Mouse (Mus musculus) spleen, embryonic (tissue): ENCODE measurements around the gene Nos1ap.

Experiments
- CTCF ChIA-PET: fragments of 350-600 bp; sonication (Branson Sonifier 250); formaldehyde crosslinking; loops from one replicate; lab custom pipeline; 2022; lab: Charles Lee

Gene Nos1ap

DNA sequence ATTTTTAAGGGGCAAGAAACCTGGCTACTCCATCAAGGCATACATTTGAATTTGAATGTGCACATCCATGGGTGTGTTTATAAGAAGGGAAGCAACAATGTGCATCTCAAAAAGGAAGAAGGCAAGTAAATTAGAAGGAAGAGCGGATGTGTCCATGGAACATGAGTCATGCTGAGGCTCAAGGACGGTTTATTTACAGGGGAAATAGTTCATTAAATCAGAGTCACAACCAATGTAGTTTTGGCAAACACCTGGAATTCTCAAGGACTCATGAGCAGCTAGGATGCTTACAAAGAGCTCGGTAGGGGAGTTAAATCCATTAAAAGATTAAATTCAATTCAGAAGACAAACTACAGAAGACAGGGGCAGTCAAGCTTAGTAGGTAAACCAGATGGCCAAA lies 169.7 kb downstream of the Nos1ap start:
- CTCF ChIA-PET: no interaction called here

DNA sequence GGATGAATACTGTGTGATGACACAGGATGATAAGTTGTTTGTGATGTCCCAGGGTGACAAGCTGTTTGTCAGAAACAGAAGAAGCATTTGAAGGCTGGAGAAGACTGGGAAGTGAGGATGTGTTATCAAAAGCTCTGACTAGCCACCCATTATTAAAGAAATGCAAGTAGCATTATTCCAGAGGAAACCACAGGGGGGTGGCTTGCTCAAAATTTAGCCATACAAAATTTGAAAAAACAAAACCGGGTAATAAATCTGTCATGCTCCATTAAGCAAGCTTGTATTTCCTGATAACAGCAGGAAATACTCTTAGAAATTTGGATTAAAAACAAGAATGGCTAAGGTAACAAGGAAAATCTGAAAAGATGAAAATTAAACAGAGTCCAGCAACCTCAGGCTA lies 171.5 kb downstream of the Nos1ap start:
- CTCF ChIA-PET: no interaction called here

DNA sequence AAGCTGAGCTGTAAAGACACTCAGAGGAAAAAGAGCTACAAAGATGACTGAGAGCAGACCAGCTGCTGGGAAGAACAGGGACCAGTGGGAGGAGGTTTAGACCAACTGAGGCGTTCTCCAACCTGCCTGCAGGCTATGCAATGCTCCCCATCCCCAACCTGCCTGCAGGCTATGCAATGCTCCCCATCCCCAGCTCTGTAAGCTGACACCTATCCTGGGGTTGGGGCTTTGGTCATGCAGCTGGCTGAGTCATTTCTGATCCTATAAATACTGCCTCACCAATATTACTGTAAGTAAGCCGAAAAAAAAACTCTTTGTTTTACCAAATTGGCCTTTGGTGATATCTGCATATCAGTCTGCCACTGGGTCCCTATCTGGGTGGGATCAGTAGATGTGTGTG lies 172.7 kb downstream of the Nos1ap start:
- CTCF ChIA-PET: no interaction called here

DNA sequence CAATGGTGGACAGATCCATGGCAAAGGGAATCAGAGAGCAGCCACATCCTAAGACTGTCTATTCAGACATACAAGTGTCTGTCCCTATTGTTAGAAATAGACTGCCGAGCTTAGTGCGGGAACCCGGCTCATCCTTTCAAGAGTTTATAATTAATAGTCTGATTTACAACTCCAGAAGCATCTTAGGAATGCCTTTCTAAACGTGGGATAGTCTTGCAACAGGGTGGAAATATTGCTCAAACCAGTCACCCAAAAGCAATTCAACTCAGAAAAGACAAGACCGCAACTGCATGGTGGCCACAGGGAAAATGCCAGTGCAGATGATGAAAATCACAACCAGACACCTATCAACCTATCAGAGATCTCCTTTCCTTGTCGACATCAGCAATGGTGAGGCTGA lies 173.5 kb downstream of the Nos1ap start:
- CTCF ChIA-PET: no interaction called here

DNA sequence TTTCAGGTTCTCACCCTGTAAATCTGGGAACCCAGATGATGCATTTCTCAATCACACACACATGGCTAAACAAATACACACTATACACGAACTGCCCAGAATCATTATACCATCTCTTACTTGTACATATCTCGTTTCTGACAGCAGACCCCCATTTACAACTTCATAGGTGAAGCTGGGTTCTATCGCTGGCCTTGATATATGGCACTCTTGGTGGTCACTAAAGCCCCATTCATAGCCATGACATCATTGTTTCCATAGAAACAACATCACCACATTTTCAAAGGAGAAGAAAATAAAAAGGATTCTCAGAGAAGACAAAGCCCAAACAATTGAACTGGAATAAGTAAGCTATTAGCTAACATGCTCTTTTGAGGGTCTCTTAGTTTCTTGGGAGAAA lies 174.3 kb downstream of the Nos1ap start:
- CTCF ChIA-PET: no interaction called here

DNA sequence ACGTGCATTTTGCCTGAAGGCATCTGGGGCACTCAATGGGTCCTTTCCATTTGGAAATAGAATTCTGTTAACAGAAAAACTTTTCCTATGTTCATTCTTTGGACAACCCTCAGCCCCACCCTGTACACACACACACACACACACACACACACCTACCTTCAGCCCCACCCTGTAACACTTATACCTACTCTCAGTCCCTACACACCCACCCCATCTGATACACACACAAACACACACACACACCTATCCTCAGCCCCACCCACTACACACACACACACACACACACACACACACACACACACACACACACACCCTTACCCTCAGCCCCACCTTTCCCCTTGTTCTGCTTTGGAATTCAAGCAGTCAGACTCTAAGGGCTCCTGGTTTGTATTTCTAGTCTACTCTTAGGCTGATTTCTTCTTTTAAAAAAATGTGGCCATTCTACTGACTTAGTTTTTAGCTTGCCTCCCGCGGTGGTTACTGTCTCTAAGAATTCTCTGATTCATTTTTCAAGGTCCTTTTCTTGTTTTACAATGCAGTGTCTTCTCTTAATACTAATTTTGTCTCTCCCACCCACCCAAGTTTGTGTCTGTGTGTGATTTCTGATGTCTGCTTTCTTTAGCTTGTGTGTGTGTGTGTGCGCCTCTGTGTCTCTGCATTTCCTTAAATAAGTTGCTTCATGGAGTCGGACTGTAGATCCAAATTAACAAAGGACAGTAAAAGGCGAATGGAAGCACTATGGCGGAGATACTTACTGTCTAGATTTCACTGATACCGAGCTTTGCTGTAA lies 179.1 kb downstream of the Nos1ap start:
- CTCF ChIA-PET: no interaction called here

DNA sequence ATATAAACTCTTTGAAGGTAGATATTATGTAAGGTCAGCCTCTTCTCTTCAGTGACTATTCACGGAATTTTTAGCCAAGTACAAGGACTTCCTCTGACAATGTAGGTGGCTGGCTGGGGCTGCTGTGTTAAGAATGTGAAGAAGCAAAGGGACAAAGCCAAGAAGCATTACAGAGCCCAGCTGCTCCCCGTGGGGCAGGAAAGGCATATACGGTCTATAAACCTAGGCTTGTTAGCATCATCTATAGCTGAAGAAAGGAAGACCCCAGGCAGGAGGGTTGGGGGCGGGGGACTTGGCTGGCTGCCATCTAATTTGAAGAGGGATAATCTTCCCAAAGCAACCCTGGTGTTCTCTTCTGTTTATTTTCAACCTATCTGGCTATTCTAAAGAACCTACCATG lies 180.6 kb downstream of the Nos1ap start:
- CTCF ChIA-PET: no interaction called here

DNA sequence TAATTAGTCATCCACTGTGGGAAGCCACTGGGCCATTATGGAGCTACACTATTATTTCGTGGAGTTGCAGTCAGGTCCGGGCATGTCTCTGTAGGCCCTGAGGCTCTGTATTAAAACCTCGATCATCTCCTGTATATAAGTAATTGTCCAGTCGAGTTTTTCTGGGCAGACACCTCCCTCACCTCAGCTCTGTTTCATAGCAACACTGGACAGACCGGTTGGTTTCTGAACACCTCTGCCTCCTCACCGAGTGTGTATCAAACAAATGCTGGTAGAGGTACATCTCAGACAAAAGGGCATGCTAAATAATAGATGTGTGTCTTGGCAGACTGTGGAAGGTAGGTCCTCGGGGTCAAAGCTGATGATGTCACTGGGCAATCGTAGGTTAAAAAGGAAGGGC lies 182.7 kb downstream of the Nos1ap start:
- CTCF ChIA-PET: no interaction called here

DNA sequence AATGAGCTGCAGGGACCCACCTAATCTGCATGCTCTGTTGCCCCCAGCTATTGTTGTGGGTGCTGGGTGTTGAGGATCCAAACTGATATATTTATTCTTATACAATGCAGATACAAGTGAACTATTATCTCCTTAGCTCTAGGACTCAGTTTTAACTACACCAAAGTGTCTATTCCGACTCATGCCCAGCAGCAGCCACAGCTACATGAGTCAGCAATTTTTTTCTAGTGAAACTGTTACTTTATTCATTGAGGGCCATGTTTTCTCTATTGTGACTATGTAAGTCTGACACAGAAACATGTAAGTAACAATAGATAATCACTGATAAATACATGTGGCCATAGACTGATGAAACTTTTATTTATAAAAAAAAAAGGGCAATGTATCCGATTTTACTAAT lies 184.5 kb downstream of the Nos1ap start:
- CTCF ChIA-PET: no interaction called here

DNA sequence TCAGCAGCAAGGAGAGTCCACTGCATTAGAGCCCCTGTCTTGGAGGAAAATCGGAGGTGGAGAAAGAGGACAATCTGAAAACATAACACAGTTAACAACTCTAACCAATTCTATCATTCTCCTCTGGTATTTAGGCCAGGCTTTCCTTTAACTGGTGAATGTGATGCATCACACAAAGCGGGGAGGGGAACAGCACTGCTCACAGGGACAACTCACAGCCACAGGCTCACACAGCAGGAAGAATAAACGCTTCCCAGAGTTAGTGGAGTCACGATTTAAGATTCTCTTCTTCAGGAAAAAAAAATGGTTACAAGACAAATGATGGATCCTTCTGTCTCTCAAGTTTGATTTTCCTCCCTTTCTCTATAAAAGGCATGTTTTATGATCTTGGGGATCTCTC lies 187.0 kb downstream of the Nos1ap start:
- CTCF ChIA-PET: no interaction called here

DNA sequence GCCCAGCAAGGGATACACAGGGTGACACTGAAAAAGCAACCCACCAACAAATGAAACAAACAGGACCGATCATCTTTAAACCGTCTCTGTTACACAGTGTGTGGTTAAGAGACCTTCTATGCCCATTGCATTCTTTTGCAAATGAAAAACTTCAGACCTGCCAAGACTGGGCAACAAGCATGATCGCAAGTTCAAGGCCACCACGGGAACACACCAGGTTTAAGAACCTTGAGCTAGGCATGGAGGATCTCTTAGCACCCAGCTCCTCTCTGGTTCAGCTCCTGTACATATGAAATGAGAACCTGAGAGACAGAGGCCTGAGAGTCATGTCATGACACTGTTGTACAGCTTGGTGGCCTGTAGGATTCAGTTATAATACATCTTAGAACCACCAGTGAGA lies 190.8 kb downstream of the Nos1ap start:
- CTCF ChIA-PET: no interaction called here

DNA sequence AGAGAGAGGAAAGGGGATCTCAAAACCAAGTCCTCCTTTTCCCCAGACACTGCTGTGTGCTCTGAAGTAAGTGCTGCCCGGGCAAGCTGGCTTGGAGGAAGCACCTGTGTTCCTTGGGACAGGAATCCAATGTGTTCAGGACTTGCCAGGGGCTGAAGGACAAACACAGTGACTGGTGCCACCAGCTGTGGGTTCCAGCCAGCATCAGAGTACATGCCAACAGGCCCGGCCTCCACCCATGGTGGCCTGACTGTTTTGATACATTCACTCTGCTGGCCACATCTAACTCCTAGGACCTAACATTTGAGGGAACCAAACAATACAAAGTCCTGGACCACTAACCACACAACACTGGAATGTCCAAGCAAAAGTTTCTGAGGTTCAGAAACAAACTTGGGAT lies 194.6 kb downstream of the Nos1ap start:
- CTCF ChIA-PET: no interaction called here

DNA sequence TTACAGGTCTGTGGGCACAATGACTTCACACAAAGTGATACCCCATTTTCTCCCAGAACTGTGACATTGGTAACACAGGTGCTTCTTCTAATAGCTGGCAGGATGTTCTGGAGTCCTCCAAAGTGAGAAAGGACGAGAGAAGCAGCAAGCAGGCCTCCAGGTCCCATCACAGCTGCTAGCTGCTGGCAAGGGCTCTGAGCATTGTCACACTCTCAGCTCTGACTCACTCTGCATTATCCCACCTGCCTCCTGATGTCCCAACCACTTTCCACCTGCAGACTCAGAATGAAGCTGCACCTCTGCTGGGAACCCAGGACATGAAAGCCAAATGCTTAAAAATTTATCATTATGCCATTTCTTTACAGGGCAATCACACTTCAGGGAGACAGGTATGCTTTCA lies 195.0 kb downstream of the Nos1ap start:
- CTCF ChIA-PET: no interaction called here

DNA sequence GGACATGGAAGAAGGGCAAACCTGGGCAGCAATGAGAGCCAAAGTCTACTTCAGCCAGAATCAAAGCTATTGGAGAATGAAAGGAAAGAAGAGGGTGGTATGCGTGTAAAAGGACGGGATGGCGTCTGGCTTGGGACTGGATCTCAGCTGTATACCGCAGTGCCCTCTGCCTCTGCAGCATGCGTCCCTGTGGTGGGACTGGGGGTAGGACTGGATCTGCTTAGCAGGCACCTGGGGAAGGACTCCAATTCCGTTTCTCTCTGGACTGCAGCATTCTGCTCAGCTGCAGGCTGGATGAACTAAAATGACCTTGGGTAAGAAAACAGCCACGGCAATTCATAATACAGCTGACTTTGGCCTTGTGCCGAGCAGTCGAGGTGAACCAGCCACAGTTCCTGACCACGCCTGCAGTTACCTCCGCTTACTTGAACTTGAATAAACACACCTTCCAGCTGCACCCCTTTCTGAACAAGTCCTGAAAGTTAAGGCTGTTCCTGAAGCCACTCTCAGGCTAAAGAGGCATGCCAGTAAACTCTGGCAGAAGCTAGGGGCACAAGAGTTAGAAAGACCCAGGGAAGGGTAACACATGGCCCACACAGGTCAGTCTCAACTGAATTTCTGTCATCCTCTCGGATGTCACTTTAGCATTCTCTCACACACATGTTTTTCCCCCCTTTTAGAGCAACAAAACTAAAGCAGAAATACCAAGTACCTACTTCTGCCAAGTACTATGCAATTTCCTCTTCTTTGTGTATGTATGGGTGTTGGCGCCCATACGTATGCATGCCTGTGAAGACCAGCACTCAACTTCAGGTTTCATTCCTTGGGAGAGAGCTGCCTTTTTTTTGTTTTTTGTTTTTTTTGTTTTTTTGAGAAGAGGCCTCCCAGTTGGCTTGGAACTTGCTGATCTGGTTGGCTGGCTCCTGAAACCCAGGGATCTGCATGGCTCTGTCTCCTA lies 196.6 kb downstream of the Nos1ap start:
- CTCF ChIA-PET: interaction anchor here (0.7 kb wide), 1 partner anchor 8 kb away, joined by 4 read pairs; no protein-coding TSS in a partner anchor

DNA sequence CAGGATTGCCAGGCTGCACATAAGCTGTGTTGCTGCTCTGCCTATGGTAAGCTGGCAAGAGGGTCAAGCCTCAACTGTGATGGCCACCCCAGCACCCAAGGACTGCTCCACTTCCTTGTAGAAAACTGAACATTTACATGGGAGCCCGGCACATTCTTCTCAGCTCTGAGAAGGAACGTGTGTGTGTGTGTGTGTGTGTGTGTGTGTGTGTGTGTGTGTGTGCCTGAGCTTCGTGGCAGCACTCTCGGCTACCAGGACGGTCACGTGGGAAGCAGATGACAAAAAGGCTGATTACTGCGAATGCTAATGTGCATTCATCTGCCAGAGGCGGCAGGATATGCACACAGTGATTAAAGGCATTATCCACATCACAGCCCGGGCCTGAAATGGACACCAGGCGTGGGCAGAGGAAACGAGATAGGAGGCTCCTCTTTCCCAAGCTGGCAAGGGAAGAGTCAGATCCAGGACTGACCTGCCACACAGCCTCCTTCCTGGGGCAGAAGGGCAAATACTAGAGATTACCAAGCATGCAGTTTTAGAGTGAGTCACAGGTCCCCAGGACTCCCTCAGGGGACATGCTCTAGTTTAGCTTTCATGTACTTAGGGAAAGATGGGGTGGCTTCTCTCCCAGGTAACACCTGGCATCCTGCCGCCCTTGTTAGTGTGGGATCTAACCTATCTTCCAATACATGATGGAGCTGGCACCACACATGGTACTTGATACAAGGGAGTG lies 202.3 kb downstream of the Nos1ap start:
- CTCF ChIA-PET: no interaction called here

DNA sequence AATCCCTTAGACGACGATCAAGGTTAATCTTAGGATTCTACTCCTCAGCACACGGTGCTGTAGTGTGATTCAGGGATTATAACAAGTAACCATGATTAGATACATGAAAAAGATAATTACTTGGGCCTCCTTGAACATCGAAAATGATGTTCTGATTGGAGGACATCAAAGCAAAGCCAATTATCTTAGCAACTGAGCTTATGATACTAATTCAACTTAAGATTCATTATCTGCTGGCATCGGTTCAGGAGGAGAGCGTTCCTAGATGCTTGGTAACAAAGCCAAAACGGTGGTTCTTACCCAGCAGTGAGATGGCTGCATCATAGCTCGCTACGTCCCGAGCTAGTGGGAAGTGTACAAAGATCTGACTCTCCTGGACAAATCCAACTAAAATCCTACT lies 204.2 kb downstream of the Nos1ap start:
- CTCF ChIA-PET: interaction anchor here (0.6 kb wide), 1 partner anchor 8 kb away, joined by 4 read pairs; no protein-coding TSS in a partner anchor

DNA sequence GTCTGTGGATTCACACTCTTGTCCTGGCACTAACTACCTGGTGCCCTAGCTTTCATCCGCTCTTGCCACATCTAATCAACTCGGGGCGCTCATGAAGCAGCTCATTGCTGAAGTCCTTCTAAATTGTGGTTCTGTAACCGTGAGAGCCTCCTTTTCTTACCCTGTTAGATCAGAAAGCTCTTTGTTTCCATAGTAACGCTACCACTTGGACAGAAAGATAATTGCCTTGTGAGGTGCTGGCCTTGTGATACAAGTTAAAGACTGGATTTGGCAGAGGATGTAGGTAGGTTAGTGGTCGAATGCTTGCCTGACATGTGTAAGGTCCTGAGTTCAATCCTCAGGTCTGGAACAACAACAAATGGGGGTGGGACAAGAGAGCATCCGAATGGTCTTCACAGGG lies 206.1 kb downstream of the Nos1ap start:
- CTCF ChIA-PET: no interaction called here

DNA sequence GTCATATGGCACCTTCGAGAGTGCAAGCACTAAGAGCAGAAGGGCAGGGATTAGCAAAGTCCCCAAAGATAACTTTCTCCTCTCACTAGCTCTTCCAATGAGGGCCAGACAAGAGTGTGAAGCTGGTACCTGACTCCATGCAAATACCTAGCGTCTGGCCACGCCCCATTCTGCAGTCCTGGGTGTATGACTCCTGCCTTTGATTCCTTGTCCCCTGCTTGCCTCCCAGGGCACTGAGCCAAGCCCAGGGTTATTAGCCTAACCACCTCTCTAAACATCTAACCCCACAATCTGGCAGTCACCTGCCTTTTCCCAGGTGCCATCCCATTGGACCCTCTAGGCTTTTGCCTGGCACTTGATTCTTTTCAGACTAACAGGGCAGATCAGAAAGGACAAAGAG lies 208.2 kb downstream of the Nos1ap start:
- CTCF ChIA-PET: no interaction called here

DNA sequence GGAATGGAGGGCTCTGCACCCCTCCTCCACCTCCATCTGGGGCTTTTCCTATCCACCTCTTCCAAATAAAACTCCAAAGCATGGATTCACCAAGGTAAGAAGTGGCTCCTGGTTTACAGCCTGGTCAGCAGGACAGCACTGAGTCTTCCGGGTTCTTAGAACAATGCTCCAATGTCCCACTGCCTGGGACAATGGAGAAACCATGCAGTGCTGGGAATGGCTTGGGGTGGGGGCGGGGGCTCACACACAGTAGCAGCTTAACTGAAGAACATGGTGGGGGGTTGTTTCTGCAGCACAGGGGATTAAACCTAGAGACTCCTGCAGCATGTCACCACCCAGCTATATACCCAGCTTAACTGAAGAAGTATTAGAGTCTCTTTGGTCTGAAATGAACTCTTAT lies 209.2 kb downstream of the Nos1ap start:
- CTCF ChIA-PET: no interaction called here

DNA sequence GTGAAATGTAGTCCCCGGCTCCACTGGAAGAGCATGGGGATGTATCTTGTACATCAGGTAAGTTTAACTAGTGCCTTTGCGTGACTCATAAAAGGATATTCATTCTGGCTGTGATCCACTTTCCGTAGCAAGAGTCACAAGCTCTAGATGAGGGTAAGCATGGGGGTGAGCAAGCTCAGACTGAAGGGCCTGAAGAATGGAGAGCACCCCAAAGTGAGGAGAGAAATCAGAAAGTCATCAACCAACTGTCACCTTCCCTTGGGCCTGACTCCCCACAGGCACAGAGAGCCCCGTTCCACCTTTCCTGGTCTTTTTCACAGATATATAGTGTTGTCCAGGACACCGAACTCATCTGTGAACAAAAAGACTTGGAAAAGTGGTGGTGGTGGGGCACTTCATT lies 213.9 kb downstream of the Nos1ap start:
- CTCF ChIA-PET: no interaction called here

DNA sequence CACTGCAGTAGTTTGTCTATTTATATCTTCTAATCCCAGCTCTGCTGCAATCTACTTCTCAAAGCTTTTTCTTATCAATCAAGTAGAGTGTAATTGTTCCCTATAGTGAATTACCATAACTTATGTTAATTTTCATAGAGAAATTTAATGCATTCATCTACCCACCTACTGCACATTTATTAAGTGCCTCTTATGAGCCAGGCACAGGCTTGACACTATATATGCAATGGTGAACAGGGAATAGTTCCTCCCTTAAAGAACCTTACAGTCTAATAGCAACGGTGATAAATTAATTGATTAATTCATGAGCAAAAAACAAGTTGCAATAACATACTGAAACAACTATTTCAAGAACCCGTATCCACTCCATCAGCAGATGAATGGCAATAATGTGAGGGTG lies 215.9 kb downstream of the Nos1ap start:
- CTCF ChIA-PET: no interaction called here

DNA sequence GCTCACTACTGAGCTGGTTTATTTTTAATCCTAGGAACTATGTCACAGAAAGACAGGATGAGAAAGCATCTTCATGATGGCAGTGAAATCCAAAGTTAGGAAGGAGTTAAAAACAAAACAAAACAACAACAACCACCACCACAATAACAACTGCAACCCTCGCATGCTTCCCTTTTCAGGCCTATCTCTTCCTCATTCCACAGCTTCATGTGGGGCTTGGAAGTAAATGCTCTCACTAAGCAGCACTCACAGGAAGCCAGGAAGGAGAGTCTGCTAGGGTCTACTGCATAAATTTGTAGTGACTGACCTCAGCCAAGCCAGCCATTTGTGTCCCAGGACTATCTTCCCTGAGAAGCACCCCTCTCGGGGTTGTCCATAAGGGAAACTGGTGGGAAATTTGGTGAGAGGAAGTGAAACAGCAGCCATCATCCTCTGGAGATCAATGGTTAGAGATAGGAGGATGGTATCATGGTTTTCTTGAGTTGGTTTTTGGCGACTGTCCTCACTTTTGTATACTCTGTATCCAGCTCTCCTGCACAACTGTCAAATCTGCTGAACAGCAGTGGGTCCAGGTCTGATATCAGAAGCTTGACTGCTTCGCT lies 218.4 kb downstream of the Nos1ap start:
- CTCF ChIA-PET: no interaction called here
